Mouse (Mus musculus) macrophage (primary cell): ENCODE data around the gene Gm6121. TPM values are rescaled to one million over a fixed set of nuclear protein-coding genes. Genes with fewer than 3 reads are reported as not detected.
"Not testable (repeated sequence)": the region's sequence is repeated elsewhere in the genome, so short reads cannot be mapped to it uniquely, and the experiment has no call there.

Experiments used
- H3K27ac ChIP-seq: fragments of 350-480 bp; formaldehyde crosslinking; 2 replicates; pipeline ENCODE4 v1.9.0; 2021
- H3K36me3 ChIP-seq: fragments of 350-480 bp; formaldehyde crosslinking; 2 replicates; pipeline ENCODE4 v1.9.0; 2021; ENCODE audit errors: inconsistent target
- H3K4me3 ChIP-seq: fragments of 350-480 bp; formaldehyde crosslinking; 2 replicates; pipeline ENCODE4 v1.9.0; 2021; ENCODE audit errors: inconsistent target
- H3K79me2 ChIP-seq: fragments of 350-480 bp; formaldehyde crosslinking; 2 replicates; pipeline ENCODE4 v1.9.0; 2021; ENCODE audit errors: inconsistent target
- WGBS: methylation state at CpG from one replicate; pipeline ENCODE4 v1.1.7; 2026; ENCODE audit warnings: inconsistent platforms; ENCODE audit not compliant: missing documents; 5-methylcytosine and 5-hydroxymethylcytosine counted together
- polyA plus RNA-seq: library from polyadenylated mRNA; stranded (reverse); fragments of 250-400 nt; gene quantifications from 3 replicates; pipeline ENCODE4 v1.2.4, GENCODE M21; 2018; ENCODE audit warnings: inconsistent platforms
- total RNA-seq, 78 experiments: library from RNA; depleted of rRNA; stranded (reverse); fragments of 250-400 nt; gene quantifications; 1 replicate in 9 of 78; 2 replicates in 24 of 78; 3 replicates in 43 of 78; 4 replicates in 2 of 78; pipeline ENCODE4 v1.2.4; 2018; ENCODE audit warnings: inconsistent platforms in 56 of 78

Gene Gm6121
- total RNA-seq (2018; cell fraction: chromatin; rRNA removed): not detected
- not detected for total RNA-seq (2018; cell fraction: cytosol; rRNA removed)
- not detected for total RNA-seq (2018; cell fraction: nucleus; rRNA removed)
- not detected in 3 replicates for polyA plus RNA-seq

DNA sequence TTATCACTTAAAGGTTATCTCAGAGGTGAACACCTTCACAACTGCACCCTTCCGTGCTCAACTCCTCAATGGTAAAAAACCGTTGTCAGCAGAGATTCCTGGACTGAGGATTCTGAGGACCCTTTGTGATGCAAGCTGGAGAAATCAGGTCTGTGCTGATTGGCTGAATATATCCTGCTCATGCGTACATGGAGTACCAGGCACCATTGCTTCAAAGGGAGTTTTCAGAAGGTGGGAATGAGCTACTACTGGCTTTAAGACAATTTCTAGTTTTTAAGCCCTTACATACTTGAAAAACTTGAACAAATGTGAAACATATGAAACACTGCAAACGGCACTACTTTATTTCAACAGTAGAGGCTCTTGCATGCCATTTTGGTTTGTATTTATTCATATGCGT is at the start of gene Gm6121:
Gene Gm6121, minus strand, starts transcription at position 101 of the 400 bp plus-strand sequence.
- H3K79me2 ChIP-seq, H3K36me3 ChIP-seq, H3K27ac ChIP-seq, H3K4me3 ChIP-seq: not testable (repeated sequence)
- WGBS: no CpG with 5 or more reads among the region's 5 CpGs

Other genes with a start within 250 kb of the Gm6121 start
- gene Gm14525, start 233.1 kb downstream of the Gm6121 start, polyA plus RNA-seq: not detected in 3 replicates